ENCODE assay signal across 13 mouse cellular contexts in the genomic region with DNA sequence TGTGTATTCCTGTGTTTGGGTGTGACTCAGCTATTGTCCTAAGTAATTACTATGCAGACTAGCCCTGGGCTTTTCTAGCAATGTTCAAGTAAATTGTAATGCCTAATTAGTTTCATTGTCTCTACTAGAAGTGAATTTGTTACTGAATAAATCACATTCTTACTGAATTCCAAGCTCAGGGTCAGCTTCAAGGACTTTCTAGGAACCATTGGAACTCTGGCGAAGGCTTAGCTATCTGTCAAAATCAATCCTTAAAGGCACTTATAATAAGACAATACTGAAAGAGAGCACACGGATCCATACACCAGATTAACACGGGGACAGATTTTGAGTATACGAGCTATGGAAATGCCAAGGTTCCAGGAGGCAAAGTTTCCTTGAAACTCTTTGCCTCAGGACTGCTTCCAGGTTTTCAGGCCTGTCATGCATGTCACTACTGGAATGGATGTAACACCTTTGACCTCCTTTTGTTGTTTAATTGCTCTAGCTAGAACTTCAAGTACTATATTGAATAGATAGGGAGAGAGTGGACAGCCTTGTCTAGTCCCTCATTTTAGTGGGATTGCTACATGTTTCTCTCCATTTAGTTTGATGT. TPM values are rescaled to one million over a fixed set of nuclear protein-coding genes. Genes with fewer than 3 reads are reported as not detected.
DNase-seq lines count a peak whose midpoint lies in the region; TF ChIP-seq lines count a peak whose summit lies in the region.
"Not testable (repeated sequence)": the region's sequence is repeated elsewhere in the genome, so short reads cannot be mapped to it uniquely, and the experiment has no call there.
"Had no signal": no experiment of that assay in that cellular context is flagged by ENCODE, and none has a peak within 500 bp of the region (broad histone marks: within the 10 kb centered on the region; RNA-seq: fewer than 3 reads in every experiment).

No protein-coding gene starts in this region.

- not testable (repeated sequence) for H3K4me1 ChIP-seq in kidney, adult 2 months (ENCODE audit: control insufficient read depth, insufficient read depth, low read length)

- not testable (repeated sequence) for TF ChIP-seq CTCF in kidney, adult 2 months (conservative IDR thresholded peaks at IDR 0.05; ENCODE audit: insufficient read depth, insufficient read length, low read depth, low read length)

- WGBS in kidney, adult 2 months: 66% methylated on average over 4 of the region's 4 CpGs

- not testable (repeated sequence) for H3K36me3 ChIP-seq in kidney, adult 2 months (ENCODE audit: control insufficient read depth, insufficient read depth, low read length)

- H3K27me3 ChIP-seq in kidney, adult 2 months (replicated peaks; ENCODE audit: control insufficient read depth, insufficient read depth, low read length): not testable (repeated sequence)

- H3K4me3 ChIP-seq in kidney, adult 2 months (ENCODE audit: insufficient read depth, low read depth, low read length): not testable (repeated sequence)

- H3K27ac ChIP-seq in kidney, adult 2 months (ENCODE audit: insufficient read depth, low read depth, low read length): not testable (repeated sequence)

- DNase-seq in ES-CJ7 (ENCODE audit: low read depth, low spot score) (peak; percentile 19), R1 (ENCODE audit: low read depth, low spot score) (peak; percentile 76), ZHBTc4 (ENCODE audit: low read depth, low spot score) (peak; percentile 50)
- peak; percentile 53 for DNase-seq in kidney, adult 2 months
- peak; percentile 11 to 15 for DNase-seq in kidney, adult 8-10 months
- peak; percentile 53 for DNase-seq in kidney, adult 9 months
- DNase-seq in kidney, postnatal 36 days: peak; percentile 11 to 23

- TF ChIP-seq POLR2A in kidney, adult 2 months (IDR thresholded peaks at IDR 0.05; ENCODE audit: low read depth, low read length): not testable (repeated sequence)

RNA-seq across cellular contexts. Expression of a gene that starts 30.6 kb away (rescaled TPM):
- 0.06 and 0.23 TPM in 2 replicates for polyA plus RNA-seq in kidney, adult 2 months (2012; rRNA removed)
- polyA plus RNA-seq: activated CD4-positive, CD25-positive, alpha-beta regulatory T cell, adult 4 months; C2C12; CD4-positive, CD25-positive, alpha-beta regulatory T cell, adult 4 months; cerebellum, adult 2 months; G1E; Patski had no signal

Comparison
In these comparisons a context has a peak if more than half of its experiments do, and no peak if none do; other contexts are left out.
1. DNase-seq: peak in every context shown above with its lines; median percentile 76 in R1; 53 in kidney, adult 2 months; 53 in kidney, adult 9 months; 50 in ZHBTc4; 19 in ES-CJ7; 17 in kidney, postnatal 36 days; 13 in kidney, adult 8-10 months.